Mouse (Mus musculus) heart, adult 2 months (tissue): ENCODE measurements around the gene Sepsecs.

Experiments
- CTCF ChIP-seq: fragments of 200-600 bp; IDR thresholded peaks from 2 replicates; pipeline ENCODE4 v1.8.1; 2022; ENCODE audit warnings: antibody characterized with exemption, mild to moderate bottlenecking, moderate library complexity
- POLR2A ChIP-seq: fragments of 200-500 bp; IDR thresholded peaks from 2 replicates; pipeline ENCODE4 v1.6.1; 2011; ENCODE audit warnings: mild to moderate bottlenecking, low read depth, low read length, control low read depth; ENCODE audit not compliant: insufficient read depth

DNA sequence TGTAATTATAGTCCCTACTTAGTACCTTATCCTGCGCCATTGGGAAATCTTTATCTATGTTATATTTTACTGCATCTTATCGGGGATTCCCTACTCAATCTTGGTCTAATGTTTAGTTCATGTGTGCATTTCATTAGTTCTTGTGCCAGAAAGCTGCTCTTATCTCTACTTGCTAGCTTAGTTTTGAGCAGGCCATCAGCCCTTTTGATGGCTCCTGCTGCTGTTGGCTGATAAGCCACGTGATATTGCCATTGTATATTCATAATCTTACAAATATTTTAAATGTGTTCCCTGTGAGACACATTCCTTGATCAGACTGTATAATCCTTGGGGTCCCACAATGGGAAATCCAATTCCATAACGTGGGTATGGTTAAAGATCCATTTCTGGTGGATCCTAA, 35.1 kb upstream of the Sepsecs start:
- no peak for TF ChIP-seq CTCF
- no peak for TF ChIP-seq POLR2A
